In genomic region chr4:130745561-130746306, GRCm38 (mm10) we compare ENCODE assay signal across 9 mouse cellular contexts. TPM values are rescaled to one million over a fixed set of nuclear protein-coding genes. Genes with fewer than 3 reads are reported as not detected.
DNase-seq lines count a peak whose midpoint lies in the region; ATAC-seq lines count a peak whose summit lies in the region.
"Had no signal": no experiment of that assay in that cellular context is flagged by ENCODE, and none has a peak within 500 bp of the region (broad histone marks: within the 10 kb centered on the region; RNA-seq: fewer than 3 reads in every experiment).

No protein-coding gene starts in this region.

- peaks cover 77% of the 10 kb centered on the region for H3K36me3 ChIP-seq in forebrain, embryonic 15.5 days
- H3K36me3 ChIP-seq in forebrain, embryonic 10.5 days (replicated peaks): peaks cover 100% of the 10 kb centered on the region

- no peak overlapping the region for H3K4me3 ChIP-seq in forebrain, embryonic 15.5 days
- no peak overlapping the region for H3K4me3 ChIP-seq in forebrain, embryonic 10.5 days

- H3K9me3 ChIP-seq in forebrain, embryonic 15.5 days: no peaks in the 10 kb centered on the region
- H3K9me3 ChIP-seq in forebrain, embryonic 10.5 days: no peaks in the 10 kb centered on the region

- intact Hi-C loops in left cerebral cortex, postnatal 36 days (cut with DNase I): no loop called here

- no peak overlapping the region for H3K4me2 ChIP-seq in forebrain, embryonic 15.5 days (replicated peaks)

- 74% methylated on average over 5 of the region's 5 CpGs for whole genome bisulfite sequencing in forebrain, embryonic 15.5 days
- WGBS in forebrain, embryonic 10.5 days: 89% methylated on average over 5 of the region's 5 CpGs

- 0 out of 2 replicates have a peak, but pooled peaks have one; percentile 41 for ATAC-seq in forebrain, embryonic 15.5 days (replicated peaks)

- no peak overlapping the region for H3K9ac ChIP-seq in forebrain, embryonic 15.5 days (replicated peaks)

- H3K4me1 ChIP-seq in forebrain, embryonic 15.5 days: 0 out of 2 replicates have a peak, but pooled peaks cover 7% of the 10 kb centered on the region
- no peaks in the 10 kb centered on the region for H3K4me1 ChIP-seq in forebrain, embryonic 10.5 days

- 0 out of 2 replicates have a peak overlapping the region, but pooled peaks have one; percentile 38 for H3K27ac ChIP-seq in forebrain, embryonic 15.5 days (replicated peaks)
- no peak overlapping the region for H3K27ac ChIP-seq in forebrain, embryonic 10.5 days
- H3K27ac ChIP-seq: macrophage had no signal

- no peak for DNase-seq in forebrain, embryonic 10.5 days (ENCODE audit: extremely low spot score, low spot score)
- peak; percentile 37 to 46 for DNase-seq in adrenal gland, adult 18-20 months (ENCODE audit: low spot score in 2 of 2)
- peak; percentile 87 for DNase-seq in kidney, adult 9 months
- DNase-seq in left cerebral cortex, postnatal 36 days (ENCODE audit: low spot score in 2 of 2): peak; percentile 84 to 86
- no peak for DNase-seq in urinary bladder, postnatal 4 days (ENCODE audit: low spot score in 2 of 2)
- no peak for DNase-seq in urinary bladder, postnatal 10 days (ENCODE audit: low spot score)
- no peak for DNase-seq in thymus, postnatal 36 days

- no peaks in the 10 kb centered on the region for H3K27me3 ChIP-seq in forebrain, embryonic 15.5 days
- no peaks in the 10 kb centered on the region for H3K27me3 ChIP-seq in forebrain, embryonic 10.5 days (ENCODE audit: poor library complexity, severe bottlenecking)

RNA-seq across cellular contexts. Expression of gene Sdc3, which starts 46.6 kb away (rescaled TPM):
- 84.9 and 85.7 TPM in 2 replicates for polyA plus RNA-seq in forebrain, embryonic 15.5 days (2015; fragmentation: Nextera tagmentation; extraction: Ambion mirVana)
- polyA plus RNA-seq in forebrain, embryonic 10.5 days (2016; fragmentation: Nextera tagmentation; extraction: Ambion mirVana): 17.8 and 18.7 TPM in 2 replicates
- 100 to 1,000 TPM; 205 to 421 TPM for total RNA-seq in adrenal gland, adult 18-20 months (2021)
- total RNA-seq in left cerebral cortex, postnatal 36 days (2021): 100 to 1,000 TPM; 156 to 161 TPM

Comparison
In these comparisons a context has a peak if more than half of its experiments do, and no peak if none do; other contexts are left out.
1. DNase-seq: peak in adrenal gland, adult 18-20 months (2 of 2), kidney, adult 9 months (single experiment) and left cerebral cortex, postnatal 36 days (2 of 2); none in forebrain, embryonic 10.5 days (single experiment), urinary bladder, postnatal 4 days (0 of 2), urinary bladder, postnatal 10 days (single experiment) and thymus, postnatal 36 days (0 of 2).